Mouse (Mus musculus) limb, embryonic 14.5 days (tissue): ENCODE results near the gene Onecut3. TPM values are rescaled to one million over a fixed set of nuclear protein-coding genes. Genes with fewer than 3 reads are reported as not detected.

Experiments
- ATAC-seq: fragments of 200-750 bp; cut with Nextera tagmentation; 2 replicates; pipeline ENCODE4 v1.8.0; 2017; ENCODE audit warnings: low read depth, moderate number of reproducible peaks, moderate TSS enrichment; ENCODE audit not compliant: low FRiP score
- DNase-seq: peaks from one replicate; pipeline ENCODE4 v3.0.0-alpha.2; 2015; ENCODE audit warnings: low spot score
- H3K27ac ChIP-seq: fragments of 300-500 bp; sonication (generic); replicated peaks from 2 replicates; pipeline ENCODE4 v1.5.1; 2014; ENCODE audit warnings: low read depth, mild to moderate bottlenecking, low read length, moderate library complexity, mixed read lengths
- H3K27me3 ChIP-seq: fragments of 300-500 bp; sonication (generic); 2 replicates; pipeline ENCODE4 v1.6.1; 2014; ENCODE audit warnings: low read length, mixed read lengths; ENCODE audit not compliant: control insufficient read depth, insufficient read depth
- H3K36me3 ChIP-seq: fragments of 300-500 bp; sonication (generic); 2 replicates; pipeline ENCODE4 v1.6.1; 2014; ENCODE audit warnings: mild to moderate bottlenecking, low read length, moderate library complexity, mixed read lengths; ENCODE audit not compliant: control insufficient read depth, insufficient read depth
- H3K4me1 ChIP-seq: fragments of 300-500 bp; sonication (generic); 2 replicates; pipeline ENCODE4 v1.6.1; 2014; ENCODE audit warnings: antibody characterized with exemption, low read length, mixed read lengths; ENCODE audit not compliant: control insufficient read depth, insufficient read depth
- H3K4me2 ChIP-seq: fragments of 300-500 bp; sonication (generic); replicated peaks from 2 replicates; pipeline ENCODE4 v1.6.1; 2014; ENCODE audit warnings: low read depth, mild to moderate bottlenecking, low read length, moderate library complexity; ENCODE audit not compliant: severe bottlenecking
- H3K4me3 ChIP-seq: fragments of 300-500 bp; sonication (generic); replicated peaks from 2 replicates; pipeline ENCODE4 v1.5.1; 2014; ENCODE audit warnings: low read length
- H3K9ac ChIP-seq: fragments of 300-500 bp; sonication (generic); 2 replicates; pipeline ENCODE4 v1.6.1; 2014; ENCODE audit warnings: mild to moderate bottlenecking, low read depth, low read length, moderate library complexity; ENCODE audit not compliant: severe bottlenecking
- H3K9me3 ChIP-seq: fragments of 300-500 bp; sonication (generic); 2 replicates; pipeline ENCODE4 v1.6.1; 2016; ENCODE audit warnings: low read length; ENCODE audit not compliant: control insufficient read depth
- POLR2A ChIP-seq: fragments of 200-500 bp; IDR thresholded peaks from 2 replicates; pipeline ENCODE4 v1.8.0; 2012; ENCODE audit warnings: inconsistent platforms, mild to moderate bottlenecking, moderate library complexity, borderline replicate concordance; ENCODE audit not compliant: insufficient read depth, insufficient read length; ENCODE audit errors: extremely low read depth
- WGBS: fragments of 180-500 bp; shearing (Covaris S2); extraction: QIAGEN DNeasy Blood & Tissue Kit; methylation state at CpG from one replicate; pipeline ENCODE4 v1.1.7; 2014; 5-methylcytosine and 5-hydroxymethylcytosine counted together
- polyA plus RNA-seq, 2 experiments: library from polyadenylated mRNA; depleted of rRNA in 1 of 2; stranded (reverse) in 1 of 2; unstranded in 1 of 2; fragments of >200 nt; fragmentation: Nextera tagmentation in 1 of 2; extraction: Ambion mirVana in 1 of 2; gene quantifications; 2 replicates each; pipeline versions ENCODE4 v1.2.1 to v1.2.3; 2012 to 2014

The Onecut3 gene
- polyA plus RNA-seq, 2 experiments: 0.01 TPM; not detected in 1

- no peak for ATAC-seq
- Histone ChIP-seq H3K9me3 (no peaks in the 10 kb centered on the region), H3K9ac (no peak overlapping the region), H3K36me3 (peaks cover 36% of the 10 kb centered on the region), H3K4me1 (peaks cover 3% of the 10 kb centered on the region; the same call in 1 of the 2 replicates), H3K4me2 (no peak overlapping the region), H3K27me3 (peaks cover 32% of the 10 kb centered on the region; the same call in 1 of the 2 replicates), H3K4me3 (no peak overlapping the region), H3K27ac (no peak overlapping the region)
- DNase-seq: no peak
- 50% methylated on average over 4 of the region's 5 CpGs for WGBS
- no peak for TF ChIP-seq POLR2A
Measured at GRCm38 (mm10) chr10:80539493-80539892, 44.9 kb downstream of the Onecut3 start.

GRCm38 (mm10) chr10:80543873-80544272, 49.2 kb downstream of the Onecut3 start:
- H3K36me3 ChIP-seq: peaks cover 80% of the 10 kb centered on the region
- no peak for TF ChIP-seq POLR2A
- H3K9ac ChIP-seq: no peak overlapping the region
- no peaks in the 10 kb centered on the region for H3K27me3 ChIP-seq
- H3K27ac ChIP-seq: no peak overlapping the region
- 94% methylated on average over 14 of the region's 14 CpGs for WGBS
- DNase-seq (no peak), ATAC-seq (no peak)
- no peak overlapping the region for H3K4me3 ChIP-seq
- no peaks in the 10 kb centered on the region for H3K9me3 ChIP-seq
- H3K4me2 ChIP-seq: no peak overlapping the region
- peaks cover 3% of the 10 kb centered on the region; the same call in 1 of the 2 replicates for H3K4me1 ChIP-seq

GRCm38 (mm10) chr10:80545590-80545989, 51.0 kb downstream of the Onecut3 start:
- Histone ChIP-seq H3K9me3 (no peaks in the 10 kb centered on the region), H3K4me3 (no peak overlapping the region), H3K4me2 (no peak overlapping the region), H3K9ac (no peak overlapping the region), H3K27ac (no peak overlapping the region), H3K27me3 (no peaks in the 10 kb centered on the region), H3K36me3 (peaks cover 97% of the 10 kb centered on the region), H3K4me1 (no peaks in the 10 kb centered on the region)
- TF ChIP-seq POLR2A: no peak
- DNase-seq: no peak
- 91% methylated on average over 8 of the region's 8 CpGs for WGBS
- ATAC-seq: no peak

GRCm38 (mm10) chr10:80546945-80547344, 52.3 kb downstream of the Onecut3 start:
- peaks cover 89% of the 10 kb centered on the region for H3K36me3 ChIP-seq
- no peak overlapping the region for H3K4me3 ChIP-seq
- H3K9me3 ChIP-seq: no peaks in the 10 kb centered on the region
- no peak for TF ChIP-seq POLR2A
- H3K4me1 ChIP-seq: no peaks in the 10 kb centered on the region
- H3K9ac ChIP-seq: no peak overlapping the region
- H3K27ac ChIP-seq: no peak overlapping the region
- no peak overlapping the region for H3K4me2 ChIP-seq
- ATAC-seq (no peak), DNase-seq (no peak)
- no peaks in the 10 kb centered on the region for H3K27me3 ChIP-seq
- WGBS: 95% methylated on average over 4 of the region's 4 CpGs

GRCm38 (mm10) chr10:80547539-80547938, 52.9 kb downstream of the Onecut3 start:
- H3K27me3 ChIP-seq: no peaks in the 10 kb centered on the region
- H3K27ac ChIP-seq: no peak overlapping the region
- no peak overlapping the region for H3K4me3 ChIP-seq
- H3K36me3 ChIP-seq: peaks cover 83% of the 10 kb centered on the region
- ATAC-seq (no peak), DNase-seq (no peak)
- H3K9ac ChIP-seq: no peak overlapping the region
- WGBS: 94% methylated on average over 15 of the region's 15 CpGs
- no peak for TF ChIP-seq POLR2A
- no peaks in the 10 kb centered on the region for H3K9me3 ChIP-seq
- no peak overlapping the region for H3K4me2 ChIP-seq
- no peaks in the 10 kb centered on the region for H3K4me1 ChIP-seq
